11 mouse cellular contexts compared by ENCODE assay signal in the genomic region with DNA sequence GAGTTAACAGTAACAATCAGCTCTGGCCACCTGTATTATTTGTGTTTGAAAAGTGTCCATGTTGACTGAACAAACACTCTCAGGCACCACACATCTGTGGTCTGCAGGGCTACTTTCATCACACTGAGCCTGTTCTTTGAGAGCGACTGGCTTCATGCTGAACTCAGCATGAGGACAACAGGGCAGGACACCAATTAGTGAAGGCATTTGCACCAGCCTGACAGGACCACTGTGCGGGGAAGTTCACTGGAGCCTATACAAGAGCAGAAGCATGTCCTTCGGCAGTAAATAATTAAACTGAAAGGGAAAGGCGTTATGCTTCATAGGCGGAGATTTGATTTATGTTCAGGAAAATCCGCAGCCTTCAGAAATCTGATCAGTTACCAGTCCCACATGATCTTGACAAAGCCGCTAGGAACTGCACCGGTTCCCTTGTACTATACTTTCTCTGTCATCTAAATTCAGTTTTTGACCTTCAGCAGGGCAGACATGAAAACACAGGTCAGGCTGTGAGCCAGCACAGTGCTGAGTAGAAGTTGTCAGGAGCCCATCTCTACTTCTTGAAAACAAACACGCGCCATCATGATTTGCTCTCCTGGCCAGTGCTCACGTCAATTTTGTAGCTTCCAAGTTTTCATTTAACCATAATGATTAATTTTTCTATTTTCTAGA.
DNase-seq lines count a peak whose midpoint lies in the region; ATAC-seq lines count a peak whose summit lies in the region.
"Had no signal": no experiment of that assay in that cellular context is flagged by ENCODE, and none has a peak within 500 bp of the region (broad histone marks: within the 10 kb centered on the region; RNA-seq: fewer than 3 reads in every experiment).

No protein-coding gene starts in this region.

- WGBS in hindbrain, embryonic 10.5 days: 46% methylated on average over 11 of the region's 11 CpGs
- 44% methylated on average over 11 of the region's 11 CpGs for WGBS in hindbrain, embryonic 14.5 days
- WGBS in midbrain, embryonic 15.5 days: 56% methylated on average over 11 of the region's 11 CpGs

- H3K9ac ChIP-seq in hindbrain, embryonic 14.5 days: no peak overlapping the region
- no peak overlapping the region for H3K9ac ChIP-seq in midbrain, embryonic 15.5 days
- H3K9ac ChIP-seq: embryonic facial prominence, embryonic 12.5 days; lung, embryonic 14.5 days had no signal

- ATAC-seq in hindbrain, embryonic 14.5 days (ENCODE audit: low FRiP score): no peak
- ATAC-seq in midbrain, embryonic 15.5 days (replicated peaks): 0 out of 2 replicates have a peak, but pooled peaks have one; percentile 50
- ATAC-seq in CD4-positive, CD25-positive, alpha-beta regulatory T cell, adult 4 months: no peak

- peaks cover 16% of the 10 kb centered on the region for H3K4me1 ChIP-seq in hindbrain, embryonic 10.5 days (replicated peaks)
- no peaks in the 10 kb centered on the region for H3K4me1 ChIP-seq in hindbrain, embryonic 14.5 days (replicated peaks; ENCODE audit: control insufficient read depth, insufficient read depth, low read length)
- H3K4me1 ChIP-seq in midbrain, embryonic 15.5 days: 0 out of 2 replicates have a peak, but pooled peaks cover 3% of the 10 kb centered on the region
- H3K4me1 ChIP-seq: embryonic facial prominence, embryonic 12.5 days had no signal

- H3K27ac ChIP-seq in hindbrain, embryonic 10.5 days: no peak overlapping the region
- H3K27ac ChIP-seq in hindbrain, embryonic 14.5 days: no peak overlapping the region
- H3K27ac ChIP-seq in midbrain, embryonic 15.5 days: no peak overlapping the region
- H3K27ac ChIP-seq: embryonic facial prominence, embryonic 12.5 days had no signal

- H3K4me3 ChIP-seq in hindbrain, embryonic 10.5 days: no peak overlapping the region
- no peak overlapping the region for H3K4me3 ChIP-seq in hindbrain, embryonic 14.5 days (replicated peaks; ENCODE audit: low read length)
- H3K4me3 ChIP-seq in midbrain, embryonic 15.5 days: no peak overlapping the region
- H3K4me3 ChIP-seq: embryonic facial prominence, embryonic 12.5 days had no signal

- H3K4me2 ChIP-seq in hindbrain, embryonic 14.5 days (replicated peaks): no peak overlapping the region
- no peak overlapping the region for H3K4me2 ChIP-seq in midbrain, embryonic 15.5 days
- H3K4me2 ChIP-seq: embryonic facial prominence, embryonic 12.5 days; lung, embryonic 14.5 days had no signal

- no peaks in the 10 kb centered on the region for H3K9me3 ChIP-seq in hindbrain, embryonic 10.5 days
- H3K9me3 ChIP-seq in hindbrain, embryonic 14.5 days (ENCODE audit: control insufficient read depth, low read length): no peaks in the 10 kb centered on the region
- H3K9me3 ChIP-seq in midbrain, embryonic 15.5 days: no peaks in the 10 kb centered on the region
- H3K9me3 ChIP-seq: embryonic facial prominence, embryonic 12.5 days had no signal

- no peaks in the 10 kb centered on the region for H3K36me3 ChIP-seq in hindbrain, embryonic 10.5 days
- H3K36me3 ChIP-seq in hindbrain, embryonic 14.5 days (replicated peaks; ENCODE audit: control insufficient read depth, insufficient read depth): no peaks in the 10 kb centered on the region
- H3K36me3 ChIP-seq in midbrain, embryonic 15.5 days (replicated peaks): no peaks in the 10 kb centered on the region
- H3K36me3 ChIP-seq: embryonic facial prominence, embryonic 12.5 days had no signal

- H3K27me3 ChIP-seq in hindbrain, embryonic 10.5 days (ENCODE audit: insufficient read depth, poor library complexity, severe bottlenecking): no peaks in the 10 kb centered on the region
- no peaks in the 10 kb centered on the region for H3K27me3 ChIP-seq in hindbrain, embryonic 14.5 days (ENCODE audit: control insufficient read depth, insufficient read depth, low read length)
- no peaks in the 10 kb centered on the region for H3K27me3 ChIP-seq in midbrain, embryonic 15.5 days (replicated peaks)
- H3K27me3 ChIP-seq: embryonic facial prominence, embryonic 12.5 days had no signal

- DNase-seq in hindbrain, embryonic 10.5 days (ENCODE audit: low spot score): peak; percentile 16
- DNase-seq in hindbrain, embryonic 14.5 days (ENCODE audit: low spot score): no peak
- peak; percentile 39 for DNase-seq in embryo, embryonic 10.5 days (ENCODE audit: low spot score)
- peak; percentile 37 for DNase-seq in kidney, adult 9 months
- DNase-seq in MN1 (ENCODE audit: low spot score): no peak
- no peak for DNase-seq in layer of hippocampus, postnatal 10 days (ENCODE audit: low spot score in 2 of 2)
- DNase-seq: lung, embryonic 14.5 days; thymus, adult 18-20 months had no signal

Comparison
In these comparisons a context has a peak if more than half of its experiments do, and no peak if none do; other contexts are left out.
1. DNase-seq: peak in hindbrain, embryonic 10.5 days (single experiment), embryo, embryonic 10.5 days (single experiment) and kidney, adult 9 months (single experiment); none in hindbrain, embryonic 14.5 days (single experiment), MN1 (single experiment) and layer of hippocampus, postnatal 10 days (0 of 2).